15 mouse cellular contexts compared by ENCODE assay signal in genomic region chr8:69614687-69615086, GRCm38 (mm10). TPM values are rescaled to one million over a fixed set of nuclear protein-coding genes. Genes with fewer than 3 reads are reported as not detected.
A peak's percentile ranks its signal among the peaks of the same experiment; 100 is the strongest.
DNase-seq lines count a peak whose midpoint lies in the region; ATAC-seq and TF ChIP-seq lines count a peak whose summit lies in the region.
"Had no signal": no experiment of that assay in that cellular context is flagged by ENCODE, and none has a peak within 500 bp of the region (broad histone marks: within the 10 kb centered on the region; RNA-seq: fewer than 3 reads in every experiment).

No protein-coding gene starts in this region.

- DNase-seq in heart, adult 2 months: no peak
- DNase-seq in heart, postnatal 25 days (ENCODE audit: low spot score): no peak
- DNase-seq in lung, adult 2 months: no peak
- no peak for DNase-seq in lung, postnatal 14 days
- DNase-seq in MEL (ENCODE audit: low read depth, low spot score): peak; percentile 14
- no peak for DNase-seq in layer of hippocampus, adult 8-10 months (ENCODE audit: low spot score in 2 of 2)
- DNase-seq in kidney, adult 9 months: no peak
- DNase-seq: adrenal gland, postnatal 36 days; cerebellum, adult 11-12 months; lung, postnatal 36 days had no signal

- peaks cover 6% of the 10 kb centered on the region for H3K36me3 ChIP-seq in heart, adult 2 months (ENCODE audit: control insufficient read depth, insufficient read depth, low read length)
- H3K36me3 ChIP-seq in MEL (ENCODE audit: control insufficient read depth in 1 of 2, insufficient read depth in 2 of 2, low read length in 2 of 2): peaks cover 0 to 16% of the 10 kb centered on the region in 2 experiments; a peak in 2 of 4 replicates

- ATAC-seq in megakaryocyte progenitor cell, adult 5-6 weeks (replicated peaks; ENCODE audit: poor library complexity): peak; percentile 48; the same call in 1 of the 2 replicates
- ATAC-seq: midbrain, embryonic 16.5 days had no signal

- H3K79me2 ChIP-seq in heart, adult 2 months (replicated peaks; ENCODE audit: control insufficient read depth, insufficient read depth, low read length): peaks cover 1% of the 10 kb centered on the region
- H3K79me2 ChIP-seq in MEL (ENCODE audit: control insufficient read depth, insufficient read depth, low read length, poor library complexity): peaks cover 1% of the 10 kb centered on the region; the same call in 1 of the 2 replicates

- TF ChIP-seq RAD21 in MEL (IDR thresholded peaks at IDR 0.05; ENCODE audit: low read depth, low read length): no peak

- no peaks in the 10 kb centered on the region for H3K27me3 ChIP-seq in heart, adult 2 months (ENCODE audit: control insufficient read depth, insufficient read depth, low read length)
- H3K27me3 ChIP-seq in MEL (ENCODE audit: control insufficient read depth in 1 of 2, insufficient read depth in 2 of 2, low read length in 2 of 2): no peaks in the 10 kb centered on the region
- H3K27me3 ChIP-seq: heart, embryonic 12.5 days; hindbrain, embryonic 12.5 days; limb, embryonic 12.5 days had no signal

- no peak overlapping the region for H3K9ac ChIP-seq in heart, adult 2 months (ENCODE audit: low read depth, low read length)
- no peak overlapping the region for H3K9ac ChIP-seq in MEL (ENCODE audit: control insufficient read depth, low read depth, low read length, poor library complexity, severe bottlenecking)
- H3K9ac ChIP-seq: heart, embryonic 12.5 days; hindbrain, embryonic 12.5 days; limb, embryonic 12.5 days had no signal

- TF ChIP-seq EP300 in heart, adult 2 months (IDR thresholded peaks at IDR 0.05; ENCODE audit: insufficient read depth, low read depth, low read length): no peak
- TF ChIP-seq EP300 in MEL (IDR thresholded peaks at IDR 0.05; ENCODE audit: low read depth in 1 of 2, low read length in 2 of 2): no peak

- WGBS in heart, adult 2 months: 59% methylated on average over 2 of the region's 2 CpGs
- WGBS in lung, adult 2 months: 62% methylated on average over 2 of the region's 2 CpGs

- H3K4me3 ChIP-seq in heart, adult 2 months: no peak overlapping the region
- H3K4me3 ChIP-seq in lung, adult 2 months (replicated peaks; ENCODE audit: extremely low read depth, low read depth, low read length): no peak overlapping the region
- H3K4me3 ChIP-seq in MEL (ENCODE audit: control insufficient read depth in 1 of 2, insufficient read depth in 1 of 2, low read depth in 2 of 2, low read length in 2 of 2): no peak overlapping the region
- H3K4me3 ChIP-seq: heart, embryonic 12.5 days; hindbrain, embryonic 12.5 days; limb, embryonic 12.5 days had no signal

- TF ChIP-seq CTCF in heart, adult 2 months (IDR thresholded peaks at IDR 0.05): peak; percentile 50
- TF ChIP-seq CTCF in lung, adult 2 months (IDR thresholded peaks at IDR 0.05; ENCODE audit: insufficient read depth, low read length): peak; percentile 38
- TF ChIP-seq CTCF in MEL (IDR thresholded peaks at IDR 0.05 in 2 of 3, conservative IDR thresholded peaks at IDR 0.05 in 1 of 3; ENCODE audit: control insufficient read depth in 1 of 3, insufficient read depth in 1 of 3, low read depth in 2 of 3, low read length in 3 of 3, poor library complexity in 1 of 3, severe bottlenecking in 1 of 3): peak; percentile 20 to 37 (median 27); a peak in 4 of 6 replicates

- H3K9me3 ChIP-seq in MEL (replicated peaks; ENCODE audit: insufficient read depth, low read length): no peaks in the 10 kb centered on the region
- H3K9me3 ChIP-seq: heart, embryonic 12.5 days; hindbrain, embryonic 12.5 days; limb, embryonic 12.5 days had no signal

- H3K4me1 ChIP-seq in heart, adult 2 months (ENCODE audit: control insufficient read depth, insufficient read depth, low read length): no peaks in the 10 kb centered on the region
- H3K4me1 ChIP-seq in lung, adult 2 months (ENCODE audit: control insufficient read depth, insufficient read depth, low read length): no peaks in the 10 kb centered on the region
- no peaks in the 10 kb centered on the region for H3K4me1 ChIP-seq in MEL (ENCODE audit: control insufficient read depth in 1 of 2, insufficient read depth in 2 of 2, low read length in 2 of 2)
- H3K4me1 ChIP-seq: heart, embryonic 12.5 days; hindbrain, embryonic 12.5 days; limb, embryonic 12.5 days had no signal

- intact Hi-C loops in heart, adult 2 months (cut with DNase I): no loop called here
- intact Hi-C loops in heart, postnatal 25 days (cut with DNase I): no loop called here

- H3K27ac ChIP-seq in heart, adult 2 months: no peak overlapping the region
- H3K27ac ChIP-seq in MEL (ENCODE audit: control insufficient read depth, low read depth, low read length): no peak overlapping the region
- H3K27ac ChIP-seq: hindbrain, embryonic 12.5 days; limb, embryonic 12.5 days had no signal

- no peak for TF ChIP-seq POLR2A in heart, adult 2 months (IDR thresholded peaks at IDR 0.05; ENCODE audit: insufficient read depth, low read depth, low read length)
- no peak for TF ChIP-seq POLR2A in lung, adult 2 months (IDR thresholded peaks at IDR 0.05; ENCODE audit: borderline replicate concordance, extremely low read depth, low read depth, low read length)
- TF ChIP-seq POLR2A in MEL (IDR thresholded peaks at IDR 0.05; ENCODE audit: control insufficient read depth in 1 of 2, insufficient read depth in 1 of 2, low read depth in 1 of 2, low read length in 2 of 2, poor library complexity in 1 of 2): no peak

TF ChIP-seq in MEL, 35 proteins besides CTCF, POLR2A, EP300 and RAD21:
- TF ChIP-seq SMC3 (IDR thresholded peaks at IDR 0.05; ENCODE audit: low read depth, low read length): no peak
- no peak for TF ChIP-seq TAL1 (IDR thresholded peaks at IDR 0.05; ENCODE audit: low read length)
- TF ChIP-seq MXI1 (IDR thresholded peaks at IDR 0.05; ENCODE audit: low read depth, low read length): no peak
- TF ChIP-seq KAT2A (conservative IDR thresholded peaks at IDR 0.05; ENCODE audit: low read depth, low read length): no peak
- no peak for TF ChIP-seq ETS1 (IDR thresholded peaks at IDR 0.05; ENCODE audit: low read depth, low read length)
- no peak for TF ChIP-seq MAX (IDR thresholded peaks at IDR 0.05; ENCODE audit: low read length)
- TF ChIP-seq JUND (IDR thresholded peaks at IDR 0.05; ENCODE audit: low read depth, low read length): no peak
- no peak for TF ChIP-seq CHD2 (IDR thresholded peaks at IDR 0.05; ENCODE audit: low read length)
- TF ChIP-seq ZC3H11A (IDR thresholded peaks at IDR 0.05; ENCODE audit: low read depth, low read length): no peak
- no peak for TF ChIP-seq TCF12 (IDR thresholded peaks at IDR 0.05; ENCODE audit: low read depth, low read length)

RNA-seq across cellular contexts. Expression of gene Zfp868, which starts 10.7 kb away (rescaled TPM):
- total RNA-seq in heart, adult 2 months (2021): 1 to 10 TPM; 5.5 to 7.3 TPM
- 2.2 and 7.5 TPM in 2 replicates for polyA plus RNA-seq in heart, adult 2 months (2012; rRNA removed)
- 1 to 10 TPM; 7.1 to 9.6 TPM for total RNA-seq in heart, postnatal 25 days (2021)
- 3.3 and 7.0 TPM in 2 replicates for polyA plus RNA-seq in lung, adult 2 months (2012; rRNA removed)
- total RNA-seq in MEL (2012; rRNA removed): 11.5 and 12.7 TPM in 2 replicates
- 10 to 100 TPM in 1 of 2 experiments, not detected in 1; 11.3 TPM for polyA plus RNA-seq in MEL (2012; ENCODE audit: insufficient read depth in 1 of 2, insufficient read length in 2 of 2, low read depth in 1 of 2, low replicate concordance in 2 of 2, missing spikeins in 1 of 2)
- 26.2 and 28.0 TPM in 2 replicates for total RNA-seq in megakaryocyte progenitor cell, adult 5-6 weeks (2015)
- 12.4 and 15.5 TPM in 2 replicates for total RNA-seq in megakaryocyte progenitor cell, adult 5-6 weeks (2017)
- total RNA-seq in layer of hippocampus, adult 8-10 months (2022): 10 to 100 TPM; 14.9 to 21.2 (median 17.7) TPM

RNA-seq across cellular contexts. Expression of gene Zfp964, which starts 39.6 kb away (rescaled TPM):
- total RNA-seq in heart, adult 2 months (2021): 1 to 10 TPM; 1.1 to 1.3 TPM
- 0.62 and 1.2 TPM in 2 replicates for polyA plus RNA-seq in heart, adult 2 months (2012; rRNA removed)
- total RNA-seq in heart, postnatal 25 days (2021): 1 to 10 TPM; 1.2 to 1.4 TPM
- 0.66 and 0.86 TPM in 2 replicates for polyA plus RNA-seq in lung, adult 2 months (2012; rRNA removed)
- total RNA-seq in MEL (2012; rRNA removed): 0.58 and 0.78 TPM in 2 replicates
- polyA plus RNA-seq in MEL (2012; ENCODE audit: insufficient read depth in 1 of 2, insufficient read length in 2 of 2, low read depth in 1 of 2, low replicate concordance in 2 of 2, missing spikeins in 1 of 2): under 1 TPM in 1 of 2 experiments, not detected in 1; 0.52 TPM
- total RNA-seq in megakaryocyte progenitor cell, adult 5-6 weeks (2015): 0.29 TPM in 1 of 2 replicates, not detected in the other
- 0.04 and 0.24 TPM in 2 replicates for total RNA-seq in megakaryocyte progenitor cell, adult 5-6 weeks (2017)
- 1 to 10 TPM; 4.4 to 6.8 (median 5.4) TPM for total RNA-seq in layer of hippocampus, adult 8-10 months (2022)
